Mouse (Mus musculus) layer of hippocampus, adult 8-10 months (tissue): ENCODE results near the gene Gm38394. TPM values are rescaled to one million over a fixed set of nuclear protein-coding genes. Genes with fewer than 3 reads are reported as not detected.

ENCODE experiments used
- DNase-seq, 2 experiments: peaks; one replicate each; pipeline ENCODE4 v3.0.0; 2022; ENCODE audit warnings: low spot score in 2 of 2
- total RNA-seq, 4 experiments: library from RNA; stranded (reverse); gene quantifications; 2 replicates each; pipeline ENCODE4 v1.2.4; 2022

Gene Gm38394
- total RNA-seq, 4 experiments from 2014 or later = 21.9 to 34.1 (median 30.1) TPM

GRCm38 (mm10) chr1:133585995-133586537 is 75.1 kb downstream of the Gm38394 start:
- no peak for DNase-seq

DNA sequence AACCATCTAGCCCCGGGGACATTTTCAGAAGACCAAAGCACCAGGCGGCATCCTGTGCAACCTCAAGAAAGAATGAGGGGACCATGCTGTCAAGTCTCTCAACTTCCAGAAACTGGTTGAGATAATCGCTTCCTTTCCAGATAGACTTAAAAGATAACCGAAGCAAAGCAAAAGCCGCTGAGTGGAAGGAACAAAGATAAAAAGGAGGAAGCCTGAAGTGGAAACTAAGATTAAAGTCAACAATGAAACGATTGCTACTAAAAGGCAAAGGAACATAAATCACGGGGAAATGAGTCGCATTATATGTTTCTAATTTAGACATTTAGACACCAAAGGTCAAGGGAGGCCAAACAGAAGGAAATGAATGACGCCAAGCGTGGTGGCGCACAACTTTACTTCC is 89.8 kb downstream of the Gm38394 start:
- no peak for DNase-seq

Other genes starting within 250 kb of the Gm38394 start
- 10 to 100 TPM in 1 of 4 experiments, 1 to 10 TPM in 3; 9.3 to 13.7 (median 9.4) TPM for gene Sox13, start 236.9 kb downstream of the Gm38394 start, total RNA-seq
- 10 to 100 TPM; 52.8 to 74.8 (median 64.8) TPM for gene Snrpe, start 51.0 kb downstream of the Gm38394 start, total RNA-seq
- 10 to 100 TPM in 1 of 4 experiments, 1 to 10 TPM in 3; 6.4 to 10.8 (median 8.5) TPM for gene Zbed6, start 433 bp downstream of the Gm38394 start, total RNA-seq
- gene Lax1, start 28.8 kb upstream of the Gm38394 start, total RNA-seq = not detected
- gene Atp2b4, start 139.7 kb upstream of the Gm38394 start, total RNA-seq = 100 to 1,000 TPM in 1 of 4 experiments, 10 to 100 TPM in 3; 85.7 to 102 (median 91.8) TPM
- gene Optc, start 246.7 kb upstream of the Gm38394 start, total RNA-seq = under 1 TPM; 0.21 to 0.67 (median 0.53) TPM